Mouse (Mus musculus) kidney, adult 2 months (tissue): Measurements from ENCODE around the gene Ankrd28.

Experiments used
- CTCF ChIP-seq: fragments of 200-500 bp; conservative IDR thresholded peaks from 2 replicates; pipeline ENCODE4 v1.5.1; 2011; ENCODE audit warnings: low read depth, mild to moderate bottlenecking, control low read depth, low read length, moderate library complexity, mixed read lengths; ENCODE audit not compliant: insufficient read depth, insufficient read length
- POLR2A ChIP-seq: fragments of 200-500 bp; IDR thresholded peaks from one replicate; pipeline ENCODE4 v1.6.1; 2011; ENCODE audit warnings: low read depth, low read length, control low read depth

- no peak for TF ChIP-seq POLR2A
- no peak for TF ChIP-seq CTCF
Observed at GRCm38 (mm10) chr14:31721256-31721655, 109.2 kb downstream of the Ankrd28 start.
